Mouse (Mus musculus): ENCODE measurements around the gene Lix1l. TPM values are rescaled to one million over a fixed set of nuclear protein-coding genes. Genes with fewer than 3 reads are reported as not detected.
A peak's percentile ranks its signal among the peaks of the same experiment; 100 is the strongest.

Gene Lix1l
- polyA plus RNA-seq, 1 experiment = 30.2 TPM

DNA sequence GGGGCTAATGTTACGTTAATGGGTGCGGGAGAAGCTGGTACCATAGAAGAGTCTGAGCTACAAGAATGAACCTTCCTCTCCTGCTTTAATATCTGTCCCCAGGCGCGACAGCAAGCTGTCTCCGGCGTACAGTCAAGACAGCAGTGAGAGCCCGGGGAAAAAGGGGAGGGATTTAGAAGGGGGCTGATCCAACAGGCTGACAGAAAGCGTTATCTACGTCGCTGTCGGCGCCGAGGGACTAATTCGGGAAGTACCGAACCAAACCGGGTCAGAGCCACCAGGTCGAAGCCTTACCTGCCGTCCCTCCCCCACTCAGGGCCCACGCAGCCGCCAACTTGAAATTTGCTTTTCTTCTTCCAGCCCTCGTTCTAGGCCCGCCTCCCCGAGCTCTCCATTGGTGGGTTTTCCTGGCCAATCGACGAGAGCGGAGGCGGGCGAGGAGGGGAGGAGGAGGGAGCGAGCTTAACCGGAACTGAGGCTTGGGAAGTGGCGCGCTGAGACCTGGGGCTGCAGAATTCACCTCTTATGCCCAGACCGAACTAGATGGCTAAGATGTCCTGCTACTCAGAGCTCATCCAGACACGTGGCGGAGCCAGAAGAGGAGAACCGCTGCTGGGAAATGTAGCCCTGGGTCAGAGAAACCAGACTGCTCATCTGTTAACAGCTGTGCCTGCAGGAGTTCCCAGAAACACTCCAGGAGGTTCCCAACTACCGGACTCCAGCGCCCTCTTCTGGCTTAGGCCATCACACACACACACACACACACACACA lies 7.0 kb upstream of the Lix1l start, which contains the start of gene Polr3gl:
TSS of gene Polr3gl (minus strand) at position 392 of the 771 bp plus-strand sequence.
- no peaks in the 10 kb centered on the region for H3K36me3 ChIP-seq (ENCODE audit: control insufficient read depth, insufficient read depth)
- TF ChIP-seq MAX (IDR thresholded peaks at IDR 0.05; ENCODE audit: low read depth) (no peak), SRF (IDR thresholded peaks at IDR 0.05; ENCODE audit: control insufficient read depth, insufficient read length, low read depth) (no peak), TCF3 (IDR thresholded peaks at IDR 0.05; ENCODE audit: insufficient read length, low read depth) (no peak), CEBPB (IDR thresholded peaks at IDR 0.05; ENCODE audit: insufficient read depth, poor library complexity, severe bottlenecking) (no peak), MYOG (IDR thresholded peaks at IDR 0.05; ENCODE audit: control insufficient read depth in 1 of 3, insufficient read depth in 1 of 3, insufficient read length in 2 of 3, low read depth in 2 of 3) (no peak), E2F4 (IDR thresholded peaks at IDR 0.05; ENCODE audit: insufficient read depth) (no peak), TCF12 (IDR thresholded peaks at IDR 0.05; ENCODE audit: insufficient read depth, poor library complexity, severe bottlenecking) (no peak), REST (IDR thresholded peaks at IDR 0.05; ENCODE audit: insufficient read depth, insufficient read length) (no peak), POLR2A (IDR thresholded peaks at IDR 0.05; ENCODE audit: insufficient read length, low read depth) (peak; percentile 73), USF1 (IDR thresholded peaks at IDR 0.05; ENCODE audit: low read depth) (no peak), MYOD1 (IDR thresholded peaks at IDR 0.05; ENCODE audit: control insufficient read depth in 1 of 3, insufficient read length in 2 of 3, low read depth in 2 of 3) (no peak), POLR2AphosphoS2 (IDR thresholded peaks at IDR 0.05; ENCODE audit: insufficient read length, low read depth) (peak; percentile 85)
- H3K4me2 ChIP-seq (ENCODE audit: low read depth) = peak within 1 kb of the TSS; percentile 94
- H3K4me3 ChIP-seq = peak within 1 kb of the TSS; percentile 79
- H3K27me3 ChIP-seq (ENCODE audit: control insufficient read depth, insufficient read depth, insufficient read length) = no peaks in the 10 kb centered on the region
- peak within 1 kb of the TSS; percentile 13 for H3ac ChIP-seq (ENCODE audit: control insufficient read depth, insufficient read length)
- H3K79me2 ChIP-seq (ENCODE audit: control insufficient read depth, insufficient read depth) = peaks cover 8% of the 10 kb centered on the region

GRCm38 (mm10) chr3:96594851-96595250 lies 6.1 kb upstream of the Lix1l start:
- Histone ChIP-seq H3K27me3 (ENCODE audit: control insufficient read depth, insufficient read depth, insufficient read length) (no peaks in the 10 kb centered on the region), H3ac (ENCODE audit: control insufficient read depth, insufficient read length) (no peak overlapping the region), H3K4me3 (peak overlapping the region; percentile 79), H3K79me2 (ENCODE audit: control insufficient read depth, insufficient read depth) (peaks cover 8% of the 10 kb centered on the region), H3K36me3 (ENCODE audit: control insufficient read depth, insufficient read depth) (no peaks in the 10 kb centered on the region), H3K4me2 (ENCODE audit: low read depth) (no peak overlapping the region)
- TF ChIP-seq TCF3 (IDR thresholded peaks at IDR 0.05; ENCODE audit: insufficient read length, low read depth) = no peak
- no peak for TF ChIP-seq MYOG (IDR thresholded peaks at IDR 0.05; ENCODE audit: control insufficient read depth in 1 of 3, insufficient read depth in 1 of 3, insufficient read length in 2 of 3, low read depth in 2 of 3)
- TF ChIP-seq MAX (IDR thresholded peaks at IDR 0.05; ENCODE audit: low read depth) = no peak
- no peak for TF ChIP-seq SRF (IDR thresholded peaks at IDR 0.05; ENCODE audit: control insufficient read depth, insufficient read length, low read depth)
- no peak for TF ChIP-seq POLR2AphosphoS2 (IDR thresholded peaks at IDR 0.05; ENCODE audit: insufficient read length, low read depth)
- TF ChIP-seq MYOD1 (IDR thresholded peaks at IDR 0.05; ENCODE audit: control insufficient read depth in 1 of 3, insufficient read length in 2 of 3, low read depth in 2 of 3) = no peak
- no peak for TF ChIP-seq TCF12 (IDR thresholded peaks at IDR 0.05; ENCODE audit: insufficient read depth, poor library complexity, severe bottlenecking)

DNA sequence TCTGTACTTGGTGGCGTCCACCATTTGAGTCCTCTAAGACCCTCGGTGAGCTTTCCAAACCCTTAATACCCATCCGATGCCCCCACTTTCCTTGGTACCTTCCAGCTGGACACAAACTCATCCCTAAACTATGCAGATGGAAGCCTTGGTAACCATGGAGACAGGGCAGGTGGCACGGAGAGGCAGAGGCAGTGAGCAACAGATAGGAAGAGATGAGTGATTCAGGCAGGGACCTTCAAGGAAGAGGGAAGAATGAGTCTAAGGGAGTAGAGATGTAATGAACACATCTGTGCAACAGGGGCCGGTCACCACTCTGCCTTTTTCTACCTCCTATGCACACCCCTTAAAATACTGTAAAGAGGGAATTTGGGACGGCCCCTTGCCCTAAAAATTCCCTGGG lies 5.3 kb upstream of the Lix1l start:
- H3K36me3 ChIP-seq (ENCODE audit: control insufficient read depth, insufficient read depth) = no peaks in the 10 kb centered on the region
- H3K4me2 ChIP-seq (ENCODE audit: low read depth) = peak overlapping the region; percentile 98
- H3ac ChIP-seq (ENCODE audit: control insufficient read depth, insufficient read length) = no peak overlapping the region
- H3K79me2 ChIP-seq (ENCODE audit: control insufficient read depth, insufficient read depth) = peaks cover 8% of the 10 kb centered on the region
- H3K27me3 ChIP-seq (ENCODE audit: control insufficient read depth, insufficient read depth, insufficient read length) = no peaks in the 10 kb centered on the region
- H3K4me3 ChIP-seq = peak overlapping the region; percentile 51
- TF ChIP-seq MYOD1 (IDR thresholded peaks at IDR 0.05; ENCODE audit: control insufficient read depth in 1 of 3, insufficient read length in 2 of 3, low read depth in 2 of 3) = peak in 1 of 3 experiments; percentile 22
- TF ChIP-seq POLR2A (IDR thresholded peaks at IDR 0.05; ENCODE audit: insufficient read length, low read depth) = no peak

DNA sequence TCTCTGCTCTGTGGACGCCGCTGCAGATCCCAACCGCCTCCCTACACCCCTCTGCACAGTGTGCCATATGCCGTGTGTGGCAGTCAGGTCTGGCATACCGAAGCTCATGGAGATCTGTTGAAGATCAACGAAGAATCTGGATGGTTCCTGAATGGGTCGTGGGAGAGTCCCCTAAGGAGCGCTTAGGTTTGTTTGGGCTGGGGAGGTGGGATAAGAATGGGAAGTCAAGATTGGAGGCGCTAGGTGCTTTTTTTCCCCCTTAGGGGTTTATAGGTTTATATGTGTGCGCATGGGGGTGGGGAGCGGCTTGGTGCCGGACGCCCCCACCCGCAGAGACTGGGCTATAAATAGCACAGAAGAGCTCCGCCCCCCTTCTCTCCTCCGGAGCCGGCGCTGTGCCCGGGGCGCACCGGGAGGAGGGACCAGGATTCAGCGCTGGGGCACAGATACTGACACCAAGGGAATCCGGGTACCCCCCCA lies 4.7 kb upstream of the Lix1l start, which contains the start of gene Ankrd34a:
TSS of gene Ankrd34a (plus strand) at position 409 of the 480 bp plus-strand sequence.
- Histone ChIP-seq H3ac (ENCODE audit: control insufficient read depth, insufficient read length) (peak within 1 kb of the TSS; percentile 50), H3K36me3 (ENCODE audit: control insufficient read depth, insufficient read depth) (no peaks in the 10 kb centered on the region), H3K79me2 (ENCODE audit: control insufficient read depth, insufficient read depth) (peaks cover 8% of the 10 kb centered on the region), H3K4me2 (ENCODE audit: low read depth) (peak within 1 kb of the TSS; percentile 98), H3K27me3 (ENCODE audit: control insufficient read depth, insufficient read depth, insufficient read length) (no peaks in the 10 kb centered on the region), H3K4me3 (peak within 1 kb of the TSS; percentile 51)
- TF ChIP-seq MAX (IDR thresholded peaks at IDR 0.05; ENCODE audit: low read depth) (no peak), POLR2A (IDR thresholded peaks at IDR 0.05; ENCODE audit: insufficient read length, low read depth) (no peak), MYOD1 (IDR thresholded peaks at IDR 0.05; ENCODE audit: control insufficient read depth in 1 of 3, insufficient read length in 2 of 3, low read depth in 2 of 3) (no peak), E2F4 (IDR thresholded peaks at IDR 0.05; ENCODE audit: insufficient read depth) (no peak), CEBPB (IDR thresholded peaks at IDR 0.05; ENCODE audit: insufficient read depth, poor library complexity, severe bottlenecking) (no peak), TCF3 (IDR thresholded peaks at IDR 0.05; ENCODE audit: insufficient read length, low read depth) (no peak), TCF12 (IDR thresholded peaks at IDR 0.05; ENCODE audit: insufficient read depth, poor library complexity, severe bottlenecking) (no peak), REST (IDR thresholded peaks at IDR 0.05; ENCODE audit: insufficient read depth, insufficient read length) (no peak), USF1 (IDR thresholded peaks at IDR 0.05; ENCODE audit: low read depth) (no peak), MYOG (IDR thresholded peaks at IDR 0.05; ENCODE audit: control insufficient read depth in 1 of 3, insufficient read depth in 1 of 3, insufficient read length in 2 of 3, low read depth in 2 of 3) (no peak), SRF (IDR thresholded peaks at IDR 0.05; ENCODE audit: control insufficient read depth, insufficient read length, low read depth) (no peak), POLR2AphosphoS2 (IDR thresholded peaks at IDR 0.05; ENCODE audit: insufficient read length, low read depth) (no peak)

Measured in myocyte (in vitro differentiated cells).